Mouse (Mus musculus): ENCODE measurements around the gene D10Wsu102e. TPM values are rescaled to one million over a fixed set of nuclear protein-coding genes. Genes with fewer than 3 reads are reported as not detected.
A peak's percentile ranks its signal among the peaks of the same experiment; 100 is the strongest.

Gene D10Wsu102e
- total RNA-seq (2021), result under 1 TPM; 0.70 to 0.84 TPM
- long read RNA-seq, experiment 1, full-length matches to known transcripts, result 8 of 9 reads
- long read RNA-seq, experiment 1, partial matches to known transcripts, result 0 of 9 reads
- long read RNA-seq, experiment 1, other reads (novel, unspliced or antisense), result 1 of 9 reads
- long read RNA-seq, experiment 2, full-length matches to known transcripts, result 5 of 6 reads
- long read RNA-seq, experiment 2, partial matches to known transcripts, result 0 of 6 reads
- long read RNA-seq, experiment 2, other reads (novel, unspliced or antisense), result 1 of 6 reads

GRCm38 (mm10) chr10:83359956-83360355 lies at the start of gene D10Wsu102e:
Gene D10Wsu102e, plus strand, starts transcription at chr10:83360221.
- peak within 1 kb of the TSS; percentile 85 for H3K27ac ChIP-seq
- intact Hi-C loops (cut with DNase I), result loop anchor here (5.0 kb wide), 1 partner anchor 172 kb away; the partner anchor contains the start of gene Aldh1l2
- TF ChIP-seq CTCF (IDR thresholded peaks at IDR 0.05), result no peak
- DNase-seq, result peak; percentile 97
- peak within 1 kb of the TSS; percentile 95 for H3K4me3 ChIP-seq

GRCm38 (mm10) chr10:83310356-83310755 lies 49.7 kb upstream of the D10Wsu102e start:
- no peak for DNase-seq
- no peak for TF ChIP-seq CTCF (IDR thresholded peaks at IDR 0.05)
- no peak overlapping the region for H3K4me3 ChIP-seq
- intact Hi-C loops (cut with DNase I), result no loop called here
- no peak overlapping the region for H3K27ac ChIP-seq

GRCm38 (mm10) chr10:83313033-83313432 lies 47.0 kb upstream of the D10Wsu102e start:
- no peak for TF ChIP-seq CTCF (IDR thresholded peaks at IDR 0.05)
- no peak overlapping the region for H3K4me3 ChIP-seq
- no peak overlapping the region for H3K27ac ChIP-seq
- DNase-seq, result no peak
- intact Hi-C loops (cut with DNase I), result no loop called here

- intact Hi-C loops (cut with DNase I), result no loop called here
Observed at GRCm38 (mm10) chr10:83320396-83320795, 39.6 kb upstream of the D10Wsu102e start.

GRCm38 (mm10) chr10:83320870-83321269 lies 39.2 kb upstream of the D10Wsu102e start:
- TF ChIP-seq CTCF (IDR thresholded peaks at IDR 0.05), result no peak
- intact Hi-C loops (cut with DNase I), result no loop called here
- no peak for DNase-seq
- H3K27ac ChIP-seq, result no peak overlapping the region
- no peak overlapping the region for H3K4me3 ChIP-seq

More at GRCm38 (mm10) chr10:83320396-83320795, 39.6 kb upstream of the D10Wsu102e start:
- no peak for DNase-seq
- no peak overlapping the region for H3K4me3 ChIP-seq
- H3K27ac ChIP-seq, result no peak overlapping the region
- TF ChIP-seq CTCF (IDR thresholded peaks at IDR 0.05), result no peak

GRCm38 (mm10) chr10:83321528-83321927 lies 38.5 kb upstream of the D10Wsu102e start:
- Histone ChIP-seq H3K27ac (no peak overlapping the region), H3K4me3 (no peak overlapping the region)
- intact Hi-C loops (cut with DNase I), result no loop called here
- TF ChIP-seq CTCF (IDR thresholded peaks at IDR 0.05), result no peak
- DNase-seq, result no peak

- intact Hi-C loops (cut with DNase I), result no loop called here
- no peak for TF ChIP-seq CTCF (IDR thresholded peaks at IDR 0.05)
- Histone ChIP-seq H3K27ac (no peak overlapping the region), H3K4me3 (no peak overlapping the region)
- no peak for DNase-seq
Observed at GRCm38 (mm10) chr10:83322551-83323100, 37.4 kb upstream of the D10Wsu102e start.

- intact Hi-C loops (cut with DNase I), result no loop called here
- DNase-seq, result no peak
- Histone ChIP-seq H3K27ac (no peak overlapping the region), H3K4me3 (no peak overlapping the region)
- TF ChIP-seq CTCF (IDR thresholded peaks at IDR 0.05), result no peak
Observed at GRCm38 (mm10) chr10:83324871-83325270, 35.1 kb upstream of the D10Wsu102e start.

GRCm38 (mm10) chr10:83325903-83326302 lies 34.1 kb upstream of the D10Wsu102e start:
- intact Hi-C loops (cut with DNase I), result no loop called here
- no peak for DNase-seq
- Histone ChIP-seq H3K27ac (no peak overlapping the region), H3K4me3 (no peak overlapping the region)
- TF ChIP-seq CTCF (IDR thresholded peaks at IDR 0.05), result no peak

GRCm38 (mm10) chr10:83326648-83327285 lies 33.3 kb upstream of the D10Wsu102e start:
- intact Hi-C loops (cut with DNase I), result no loop called here
- DNase-seq, result no peak

GRCm38 (mm10) chr10:83328791-83329190 lies 31.2 kb upstream of the D10Wsu102e start:
- no peak for TF ChIP-seq CTCF (IDR thresholded peaks at IDR 0.05)
- no peak overlapping the region for H3K27ac ChIP-seq
- intact Hi-C loops (cut with DNase I), result no loop called here
- DNase-seq, result no peak
- H3K4me3 ChIP-seq, result no peak overlapping the region

More at GRCm38 (mm10) chr10:83326648-83327285, 33.3 kb upstream of the D10Wsu102e start:
- H3K27ac ChIP-seq, result no peak overlapping the region
- H3K4me3 ChIP-seq, result no peak overlapping the region
- no peak for TF ChIP-seq CTCF (IDR thresholded peaks at IDR 0.05)

- DNase-seq, result no peak
- H3K27ac ChIP-seq, result no peak overlapping the region
- intact Hi-C loops (cut with DNase I), result no loop called here
- H3K4me3 ChIP-seq, result no peak overlapping the region
- no peak for TF ChIP-seq CTCF (IDR thresholded peaks at IDR 0.05)
Observed at GRCm38 (mm10) chr10:83330336-83330735, 29.7 kb upstream of the D10Wsu102e start.

- intact Hi-C loops (cut with DNase I), result no loop called here
- no peak for DNase-seq
- Histone ChIP-seq H3K27ac (no peak overlapping the region), H3K4me3 (no peak overlapping the region)
- TF ChIP-seq CTCF (IDR thresholded peaks at IDR 0.05), result no peak
Observed at GRCm38 (mm10) chr10:83331811-83332210, 28.2 kb upstream of the D10Wsu102e start.
